ENCODE assay signal across 11 mouse cellular contexts in genomic region chr11:22848649-22849195, GRCm38 (mm10). TPM values are rescaled to one million over a fixed set of nuclear protein-coding genes. Genes with fewer than 3 reads are reported as not detected.
DNase-seq lines count a peak whose midpoint lies in the region; ATAC-seq and TF ChIP-seq lines count a peak whose summit lies in the region.
"Had no signal": no experiment of that assay in that cellular context is flagged by ENCODE, and none has a peak within 500 bp of the region (broad histone marks: within the 10 kb centered on the region; RNA-seq: fewer than 3 reads in every experiment).

No protein-coding gene starts in this region.

- WGBS in lung, postnatal 0 days: 61% methylated on average over 5 of the region's 5 CpGs
- WGBS in liver, embryonic 12.5 days (ENCODE audit: insufficient replicate concordance): 35% methylated on average over 5 of the region's 5 CpGs
- whole genome bisulfite sequencing in stomach, embryonic 16.5 days: 70% methylated on average over 5 of the region's 5 CpGs
- 91% methylated on average over 5 of the region's 5 CpGs for WGBS in midbrain, embryonic 15.5 days
- 89% methylated on average over 5 of the region's 5 CpGs for WGBS in hindbrain, embryonic 13.5 days

- peaks cover 74% of the 10 kb centered on the region for H3K4me1 ChIP-seq in lung, postnatal 0 days (ENCODE audit: insufficient read depth, low read depth, low read length)
- H3K4me1 ChIP-seq in liver, embryonic 12.5 days: peaks cover 97% of the 10 kb centered on the region
- H3K4me1 ChIP-seq in stomach, embryonic 16.5 days (ENCODE audit: control insufficient read depth, insufficient read depth, low read length): peaks cover 43% of the 10 kb centered on the region
- no peaks in the 10 kb centered on the region for H3K4me1 ChIP-seq in midbrain, embryonic 15.5 days
- peaks cover 11% of the 10 kb centered on the region; the same call in 1 of the 2 replicates for H3K4me1 ChIP-seq in hindbrain, embryonic 13.5 days (replicated peaks)
- H3K4me1 ChIP-seq: forebrain, embryonic 12.5 days had no signal

- DNase-seq in gastrocnemius, adult 2 months: no peak
- DNase-seq in gastrocnemius, postnatal 14 days: no peak
- no peak for DNase-seq in lung, postnatal 0 days (ENCODE audit: low spot score)
- no peak for DNase-seq in lung, postnatal 10 days
- DNase-seq: embryo, embryonic 11 days had no signal

- H3K27me3 ChIP-seq in lung, postnatal 0 days (replicated peaks; ENCODE audit: insufficient read depth, low read length): no peaks in the 10 kb centered on the region
- no peaks in the 10 kb centered on the region for H3K27me3 ChIP-seq in liver, embryonic 12.5 days (replicated peaks)
- H3K27me3 ChIP-seq in stomach, embryonic 16.5 days (ENCODE audit: control insufficient read depth, insufficient read depth, low read length): no peaks in the 10 kb centered on the region
- H3K27me3 ChIP-seq in midbrain, embryonic 15.5 days (replicated peaks): no peaks in the 10 kb centered on the region
- 0 out of 2 replicates have a peak, but pooled peaks cover 5% of the 10 kb centered on the region for H3K27me3 ChIP-seq in hindbrain, embryonic 13.5 days
- H3K27me3 ChIP-seq: forebrain, embryonic 12.5 days had no signal

- H3K4me3 ChIP-seq in gastrocnemius, adult 2 months: no peak overlapping the region
- H3K4me3 ChIP-seq in lung, postnatal 0 days (ENCODE audit: low read depth, low read length): no peak overlapping the region
- no peak overlapping the region for H3K4me3 ChIP-seq in liver, embryonic 12.5 days
- H3K4me3 ChIP-seq in stomach, embryonic 16.5 days (replicated peaks; ENCODE audit: low read length): no peak overlapping the region
- no peak overlapping the region for H3K4me3 ChIP-seq in midbrain, embryonic 15.5 days
- H3K4me3 ChIP-seq in hindbrain, embryonic 13.5 days: no peak overlapping the region
- H3K4me3 ChIP-seq: forebrain, embryonic 12.5 days had no signal

- no peak for ATAC-seq in lung, postnatal 0 days
- ATAC-seq in liver, embryonic 12.5 days: no peak
- no peak for ATAC-seq in stomach, embryonic 16.5 days (ENCODE audit: insufficient read depth, low FRiP score)
- no peak for ATAC-seq in midbrain, embryonic 15.5 days (replicated peaks)
- no peak for ATAC-seq in hindbrain, embryonic 13.5 days (ENCODE audit: low FRiP score)
- ATAC-seq: inflammation-experienced regulatory T-cells, adult 6 months had no signal

- no peak overlapping the region for H3K9ac ChIP-seq in lung, postnatal 0 days (replicated peaks; ENCODE audit: low read depth)
- peak overlapping the region; percentile 10; the same call in 1 of the 2 replicates for H3K9ac ChIP-seq in liver, embryonic 12.5 days
- no peak overlapping the region for H3K9ac ChIP-seq in stomach, embryonic 16.5 days (ENCODE audit: low read length)
- no peak overlapping the region for H3K9ac ChIP-seq in midbrain, embryonic 15.5 days
- H3K9ac ChIP-seq in hindbrain, embryonic 13.5 days: no peak overlapping the region
- H3K9ac ChIP-seq: forebrain, embryonic 12.5 days had no signal

- H3K4me2 ChIP-seq in lung, postnatal 0 days (replicated peaks; ENCODE audit: low read depth, low read length): no peak overlapping the region
- peak overlapping the region; percentile 49 for H3K4me2 ChIP-seq in liver, embryonic 12.5 days
- no peak overlapping the region for H3K4me2 ChIP-seq in stomach, embryonic 16.5 days (ENCODE audit: low read depth, low read length)
- no peak overlapping the region for H3K4me2 ChIP-seq in midbrain, embryonic 15.5 days
- no peak overlapping the region for H3K4me2 ChIP-seq in hindbrain, embryonic 13.5 days
- H3K4me2 ChIP-seq: forebrain, embryonic 12.5 days had no signal

- intact Hi-C loops in gastrocnemius, adult 2 months (cut with DNase I): no loop called here
- intact Hi-C loops in gastrocnemius, postnatal 14 days (cut with DNase I; ENCODE audit: low total_unique reads): loop anchor here (10.0 kb wide), 1 partner anchor 204 kb away; no protein-coding TSS in a partner anchor

- H3K36me3 ChIP-seq in lung, postnatal 0 days (ENCODE audit: insufficient read depth, low read length): no peaks in the 10 kb centered on the region
- H3K36me3 ChIP-seq in liver, embryonic 12.5 days: peaks cover 2% of the 10 kb centered on the region; the same call in 1 of the 2 replicates
- no peaks in the 10 kb centered on the region for H3K36me3 ChIP-seq in stomach, embryonic 16.5 days (ENCODE audit: control insufficient read depth, insufficient read depth, low read length)
- no peaks in the 10 kb centered on the region for H3K36me3 ChIP-seq in midbrain, embryonic 15.5 days (replicated peaks)
- H3K36me3 ChIP-seq in hindbrain, embryonic 13.5 days: no peaks in the 10 kb centered on the region
- H3K36me3 ChIP-seq: forebrain, embryonic 12.5 days had no signal

- TF ChIP-seq EP300 in lung, postnatal 0 days (IDR thresholded peaks at IDR 0.05): no peak

- H3K9me3 ChIP-seq in lung, postnatal 0 days (ENCODE audit: low read length): no peaks in the 10 kb centered on the region
- no peaks in the 10 kb centered on the region for H3K9me3 ChIP-seq in liver, embryonic 12.5 days (replicated peaks)
- no peaks in the 10 kb centered on the region for H3K9me3 ChIP-seq in stomach, embryonic 16.5 days (replicated peaks; ENCODE audit: control insufficient read depth, low read length)
- H3K9me3 ChIP-seq in midbrain, embryonic 15.5 days: no peaks in the 10 kb centered on the region
- H3K9me3 ChIP-seq in hindbrain, embryonic 13.5 days: no peaks in the 10 kb centered on the region
- H3K9me3 ChIP-seq: forebrain, embryonic 12.5 days had no signal

- no peak for TF ChIP-seq CTCF in gastrocnemius, adult 2 months (IDR thresholded peaks at IDR 0.05)
- TF ChIP-seq CTCF in lung, postnatal 0 days (IDR thresholded peaks at IDR 0.05): no peak

- H3K27ac ChIP-seq in gastrocnemius, adult 2 months: peak overlapping the region; percentile 55
- peak overlapping the region; percentile 65 for H3K27ac ChIP-seq in lung, postnatal 0 days (ENCODE audit: low read length)
- H3K27ac ChIP-seq in liver, embryonic 12.5 days: peak overlapping the region; percentile 75
- peak overlapping the region; percentile 59; the same call in 1 of the 2 replicates for H3K27ac ChIP-seq in stomach, embryonic 16.5 days (ENCODE audit: low read length)
- no peak overlapping the region for H3K27ac ChIP-seq in midbrain, embryonic 15.5 days
- no peak overlapping the region for H3K27ac ChIP-seq in hindbrain, embryonic 13.5 days
- H3K27ac ChIP-seq: forebrain, embryonic 12.5 days had no signal

RNA-seq across cellular contexts. Expression of gene B3gnt2, which starts 12.0 kb away (rescaled TPM):
- total RNA-seq in gastrocnemius, adult 2 months (2021): 1 to 10 TPM; 1.6 to 2.1 TPM
- total RNA-seq in gastrocnemius, postnatal 14 days (2021): 1 to 10 TPM; 4.4 to 5.7 TPM
- 20.4 and 22.3 TPM in 2 replicates for polyA plus RNA-seq in lung, postnatal 0 days (2015; fragmentation: Nextera tagmentation; extraction: Ambion mirVana)
- 4.8 and 5.5 TPM in 2 replicates for polyA plus RNA-seq in liver, embryonic 12.5 days (2016; fragmentation: Nextera tagmentation; extraction: Ambion mirVana)
- 12.7 and 12.9 TPM in 2 replicates for polyA plus RNA-seq in stomach, embryonic 16.5 days (2015; fragmentation: Nextera tagmentation; extraction: Ambion mirVana)
- polyA plus RNA-seq in midbrain, embryonic 15.5 days (2015; fragmentation: Nextera tagmentation; extraction: Ambion mirVana): 2.0 and 3.6 TPM in 2 replicates
- 1.1 and 1.5 TPM in 2 replicates for polyA plus RNA-seq in hindbrain, embryonic 13.5 days (2015; fragmentation: Nextera tagmentation; extraction: Ambion mirVana)

Comparison
In these comparisons a context has a peak if more than half of its experiments do, and no peak if none do; other contexts are left out.
1. H3K27ac ChIP-seq: peak in gastrocnemius, adult 2 months (single experiment), lung, postnatal 0 days (single experiment), liver, embryonic 12.5 days (single experiment) and stomach, embryonic 16.5 days (single experiment); none in midbrain, embryonic 15.5 days (single experiment) and hindbrain, embryonic 13.5 days (single experiment).